Mouse (Mus musculus) G1E-ER4 (cell line): ENCODE results near the gene Ppard. TPM values are rescaled to one million over a fixed set of nuclear protein-coding genes. Genes with fewer than 3 reads are reported as not detected.

Source experiments
- GATA1 ChIP-seq: IDR thresholded peaks from one replicate; pipeline ENCODE4 v1.8.0; 2012; ENCODE audit warnings: low read length, inconsistent platforms
- polyA plus RNA-seq: library from polyadenylated mRNA; stranded (reverse); fragments of >175 nt; gene quantifications from 2 replicates; pipeline ENCODE4 v1.2.3, GENCODE M21; 2012

Gene Ppard
- polyA plus RNA-seq, 1 experiment = 61.9 TPM

DNA sequence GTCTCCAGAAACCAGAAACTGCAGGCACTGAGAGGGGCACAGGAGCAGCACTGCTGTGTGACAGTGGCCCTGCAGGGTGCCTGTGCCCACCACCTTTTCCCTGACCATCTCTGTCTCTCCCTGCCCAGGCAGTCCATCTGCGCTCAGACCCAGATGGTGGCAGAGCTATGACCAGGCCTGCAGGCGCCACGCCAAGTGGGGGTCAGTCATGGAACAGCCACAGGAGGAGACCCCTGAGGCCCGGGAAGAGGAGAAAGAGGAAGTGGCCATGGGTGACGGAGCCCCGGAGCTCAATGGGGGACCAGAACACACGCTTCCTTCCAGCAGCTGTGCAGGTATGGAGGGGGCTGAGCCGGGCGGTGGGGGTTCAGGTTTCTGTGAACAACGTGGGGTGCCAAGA, 53.6 kb downstream of the Ppard start:
- no peak for TF ChIP-seq GATA1

DNA sequence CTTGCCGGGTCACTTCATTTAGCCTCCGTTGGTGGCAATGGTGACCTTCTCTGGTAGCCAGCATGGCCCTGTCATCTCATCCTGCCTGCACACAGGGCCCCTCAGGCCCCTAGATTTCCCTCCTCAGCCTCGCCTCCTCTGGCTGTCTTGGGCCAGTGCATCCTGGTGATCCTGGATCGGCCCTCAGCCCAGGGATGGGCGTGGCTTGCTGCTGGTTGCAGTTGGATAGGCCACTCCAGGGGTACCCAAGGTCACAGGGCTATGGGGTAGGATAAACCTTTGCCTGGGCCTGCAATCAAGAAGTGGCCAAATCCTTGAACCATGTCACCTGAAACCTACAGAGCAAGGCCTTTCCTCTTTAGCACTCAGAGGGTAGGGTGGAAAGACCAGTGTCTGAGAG, 54.5 kb downstream of the Ppard start:
- TF ChIP-seq GATA1 = no peak

DNA sequence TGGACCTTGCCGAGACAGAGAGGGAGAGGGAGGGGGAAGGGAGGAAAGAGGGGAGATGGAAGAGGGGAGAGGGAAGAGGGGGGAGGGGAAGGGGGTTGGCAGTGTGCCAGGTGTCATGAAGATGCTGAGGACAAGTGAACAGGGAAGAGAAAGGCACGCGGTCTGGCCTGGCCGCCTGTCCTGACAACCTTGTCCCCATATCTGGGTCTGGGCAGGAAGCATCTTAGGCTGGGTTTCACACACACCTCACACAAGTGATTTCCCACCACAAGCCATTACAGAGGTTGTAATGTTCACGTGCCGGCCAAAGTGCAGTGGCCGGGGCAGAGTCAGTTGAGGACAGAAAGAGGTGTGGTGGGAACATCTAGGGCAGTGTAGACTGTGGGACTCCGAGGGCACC, 55.1 kb downstream of the Ppard start:
- TF ChIP-seq GATA1 = no peak

DNA sequence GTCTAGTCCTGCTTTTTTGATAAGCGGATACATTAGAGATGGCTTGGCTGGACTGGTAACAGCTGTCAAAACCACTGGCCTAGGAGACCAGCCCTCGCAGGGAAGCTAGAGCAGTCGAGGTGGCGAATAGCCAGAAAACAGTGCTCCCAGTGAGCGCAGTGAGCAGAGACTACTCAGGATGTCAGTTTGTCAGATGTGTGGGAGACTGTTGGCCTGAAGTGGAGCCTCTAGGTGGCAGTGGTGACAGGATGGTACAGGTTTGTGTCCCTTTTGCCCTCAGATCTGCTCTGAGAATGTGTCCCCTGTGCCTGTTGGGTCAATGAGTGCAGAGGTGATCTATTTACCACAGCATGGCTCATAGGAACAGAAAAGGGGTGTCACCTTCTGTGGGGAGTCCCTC, 55.5 kb downstream of the Ppard start:
- no peak for TF ChIP-seq GATA1

DNA sequence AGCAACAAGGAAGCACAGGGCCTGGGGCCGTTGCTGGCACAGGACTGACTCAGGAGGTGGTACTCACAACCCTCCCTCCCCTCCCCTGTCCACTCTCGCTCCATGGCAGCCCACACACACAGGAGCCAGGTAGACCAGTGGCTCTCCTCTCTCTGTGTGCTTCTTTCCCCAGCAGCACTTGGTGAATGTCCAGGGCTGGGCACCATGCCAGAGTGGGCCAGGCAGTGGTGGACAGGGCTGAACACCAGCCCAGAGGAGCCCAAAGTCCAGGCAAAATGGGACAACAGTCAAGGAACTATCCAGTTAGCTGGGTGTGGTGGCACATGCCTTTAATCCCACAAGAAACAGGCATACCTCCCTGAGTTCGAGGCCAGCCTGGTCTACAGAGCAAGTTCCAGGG, 57.8 kb downstream of the Ppard start:
- no peak for TF ChIP-seq GATA1

DNA sequence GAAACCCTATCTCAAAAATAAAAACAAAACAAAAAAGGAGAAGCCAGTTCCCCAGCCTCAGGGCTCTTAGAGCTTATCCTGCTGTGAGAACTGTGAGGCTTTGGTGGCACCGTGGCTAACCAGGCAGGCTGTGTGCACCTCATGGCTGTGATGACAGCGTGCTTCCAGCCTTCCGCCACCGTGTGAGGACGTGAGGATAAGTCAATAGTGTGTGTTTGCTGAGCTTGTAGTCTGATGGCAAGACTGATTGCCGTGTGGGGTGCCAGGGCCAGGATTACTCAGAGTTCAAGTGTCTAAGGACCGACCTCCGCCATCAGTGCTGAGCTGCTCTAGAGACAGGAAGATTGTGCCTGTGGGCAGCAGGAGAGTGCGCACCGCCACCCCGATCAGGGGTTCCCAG, 58.2 kb downstream of the Ppard start:
- no peak for TF ChIP-seq GATA1

DNA sequence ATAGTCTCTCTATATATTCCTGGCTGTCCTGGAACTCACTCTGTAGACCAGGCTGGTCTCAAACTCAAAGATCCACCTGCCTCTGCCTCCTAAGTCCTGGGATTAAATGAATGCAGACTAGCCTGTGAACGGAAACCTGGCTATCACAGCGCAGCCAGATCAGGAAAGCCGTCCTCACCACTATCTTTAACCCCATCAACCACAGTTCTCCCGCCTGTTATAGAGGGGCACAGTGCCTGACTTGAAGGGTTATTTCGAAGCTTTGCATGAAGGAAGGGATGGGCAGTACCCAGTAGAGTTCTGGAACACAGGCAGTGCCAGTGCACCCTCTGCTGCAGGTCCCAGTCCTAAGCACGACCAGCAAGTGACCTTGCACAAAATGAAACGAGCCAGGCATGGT, 58.8 kb downstream of the Ppard start:
- TF ChIP-seq GATA1 = peak; percentile 64

DNA sequence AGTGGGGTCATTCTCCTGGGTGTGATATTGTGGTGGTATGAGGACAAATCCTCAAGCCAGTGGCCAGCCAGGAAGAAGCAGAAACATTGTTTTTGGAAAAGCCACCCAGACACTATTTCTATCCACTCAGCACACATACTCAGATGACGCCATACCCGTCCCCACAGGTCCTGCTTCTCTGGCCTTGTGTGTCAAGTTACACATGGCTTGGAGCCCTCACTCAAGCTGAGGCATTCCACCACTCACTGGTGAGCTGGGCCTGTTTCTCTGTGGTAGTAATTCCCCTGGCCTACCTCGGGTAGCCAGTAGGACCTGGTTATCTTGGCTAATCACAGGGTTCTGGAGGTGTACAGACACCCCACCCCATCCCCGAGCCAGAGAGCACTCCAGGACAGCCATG, 61.2 kb downstream of the Ppard start:
- no peak for TF ChIP-seq GATA1

DNA sequence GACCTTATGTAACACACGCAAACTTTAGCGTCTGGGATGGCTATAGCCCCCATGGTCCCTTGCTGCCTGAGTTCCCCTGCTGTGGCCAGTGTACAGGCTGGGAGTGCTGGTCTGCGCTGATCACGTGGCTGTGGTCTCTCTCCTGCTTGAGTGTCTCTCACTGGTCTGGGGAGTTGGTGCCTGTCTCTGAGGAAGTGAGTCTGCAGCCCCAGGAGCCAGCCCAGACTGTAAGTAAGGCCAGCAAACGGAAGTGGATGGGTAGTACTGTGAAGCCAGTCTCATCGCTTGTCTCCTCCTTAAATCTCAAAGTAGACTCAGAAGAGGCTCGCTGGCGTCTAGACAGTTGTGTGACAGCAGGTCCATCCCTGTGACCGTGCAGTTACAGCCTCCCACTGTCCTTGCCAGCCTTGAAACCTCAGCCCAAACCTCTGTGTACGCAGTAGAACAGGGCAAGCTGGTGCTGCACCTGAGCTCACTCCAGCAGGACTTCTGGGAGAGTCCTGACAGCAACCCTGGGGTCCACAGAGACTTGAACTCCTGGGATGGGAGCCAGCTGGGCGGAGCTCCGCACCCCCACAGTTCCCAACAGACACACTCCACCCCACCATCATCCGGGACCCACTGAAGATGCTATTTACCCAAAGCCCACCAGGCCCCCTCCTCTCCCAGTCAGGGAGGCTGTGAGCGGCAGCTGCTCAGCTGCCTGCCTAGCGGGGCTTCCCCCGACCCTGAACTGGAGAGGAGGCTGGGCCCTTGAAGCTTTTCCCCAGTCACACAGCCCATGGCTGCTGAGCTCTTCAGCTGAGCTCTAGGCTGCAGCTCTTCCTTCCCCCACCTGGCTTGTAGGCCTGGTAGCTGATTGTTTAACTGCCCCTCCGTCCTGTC, 62.2 kb downstream of the Ppard start:
- TF ChIP-seq GATA1 = no peak

DNA sequence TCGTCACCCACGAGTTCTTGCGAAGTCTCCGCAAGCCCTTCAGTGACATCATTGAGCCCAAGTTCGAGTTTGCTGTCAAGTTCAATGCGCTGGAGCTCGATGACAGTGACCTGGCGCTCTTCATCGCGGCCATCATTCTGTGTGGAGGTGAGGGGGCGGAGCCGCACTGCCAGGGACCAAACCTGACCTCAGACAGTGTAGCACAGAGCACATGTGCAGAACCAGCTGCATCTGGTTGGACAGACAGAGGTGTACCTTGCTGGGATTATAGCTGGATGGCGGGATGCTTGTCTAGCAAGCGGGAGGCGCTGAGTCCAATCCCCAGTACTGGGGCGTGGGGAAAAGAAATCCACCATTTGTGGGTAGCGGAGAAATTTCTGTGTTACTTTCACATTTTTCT, 66.4 kb downstream of the Ppard start:
- no peak for TF ChIP-seq GATA1

DNA sequence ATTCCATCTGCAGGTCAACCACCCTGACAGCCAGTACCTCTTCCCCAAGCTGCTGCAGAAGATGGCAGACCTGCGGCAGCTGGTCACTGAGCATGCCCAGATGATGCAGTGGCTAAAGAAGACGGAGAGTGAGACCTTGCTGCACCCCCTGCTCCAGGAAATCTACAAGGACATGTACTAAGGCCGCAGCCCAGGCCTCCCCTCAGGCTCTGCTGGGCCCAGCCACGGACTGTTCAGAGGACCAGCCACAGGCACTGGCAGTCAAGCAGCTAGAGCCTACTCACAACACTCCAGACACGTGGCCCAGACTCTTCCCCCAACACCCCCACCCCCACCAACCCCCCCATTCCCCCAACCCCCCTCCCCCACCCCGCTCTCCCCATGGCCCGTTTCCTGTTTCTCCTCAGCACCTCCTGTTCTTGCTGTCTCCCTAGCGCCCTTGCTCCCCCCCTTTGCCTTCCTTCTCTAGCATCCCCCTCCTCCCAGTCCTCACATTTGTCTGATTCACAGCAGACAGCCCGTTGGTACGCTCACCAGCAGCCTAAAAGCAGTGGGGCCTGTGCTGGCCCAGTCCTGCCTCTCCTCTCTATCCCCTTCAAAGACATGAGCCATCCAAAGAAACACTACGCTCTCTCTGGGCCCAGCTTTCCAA, 67.3 kb downstream of the Ppard start:
- no peak for TF ChIP-seq GATA1

DNA sequence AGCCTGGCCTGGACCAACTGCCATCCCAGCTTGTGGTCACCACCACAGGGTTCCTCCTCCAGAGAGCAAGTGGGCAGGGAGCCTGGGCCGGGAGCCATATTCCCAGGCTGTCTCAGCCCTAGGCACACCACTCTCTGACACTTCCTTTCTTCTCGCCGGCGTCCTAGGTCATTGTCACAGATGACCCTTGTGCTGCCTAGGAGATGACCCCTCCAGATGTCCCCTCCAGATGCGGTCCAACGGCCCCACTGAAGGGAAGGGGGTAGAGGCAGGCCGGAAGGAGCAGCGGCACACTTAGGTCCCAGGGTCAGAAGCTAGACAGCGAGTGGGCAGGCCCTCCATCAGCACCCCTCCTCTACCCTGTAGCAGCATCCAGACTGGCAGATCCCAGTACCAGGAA, 67.8 kb downstream of the Ppard start:
- TF ChIP-seq GATA1 = no peak

DNA sequence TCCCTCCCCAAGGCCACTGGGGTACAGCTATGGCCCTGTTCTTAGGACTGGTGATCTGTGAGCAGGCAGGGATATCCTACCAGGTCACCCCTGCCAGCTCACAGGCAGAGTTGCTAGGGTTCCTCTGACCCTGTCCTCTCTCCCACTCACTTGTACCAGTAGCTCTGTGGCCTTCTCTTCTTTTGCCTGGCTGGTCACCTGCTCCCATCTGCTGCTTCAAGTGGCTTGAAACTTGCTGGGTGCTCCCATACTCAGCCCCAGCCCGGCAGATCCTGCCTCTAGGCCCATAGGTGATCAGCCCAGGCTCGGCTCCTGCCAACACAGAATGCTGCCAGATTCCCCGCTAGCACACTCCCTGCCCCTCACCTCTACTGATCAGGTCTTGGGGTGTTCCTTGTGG, 68.3 kb downstream of the Ppard start:
- TF ChIP-seq GATA1 = no peak

DNA sequence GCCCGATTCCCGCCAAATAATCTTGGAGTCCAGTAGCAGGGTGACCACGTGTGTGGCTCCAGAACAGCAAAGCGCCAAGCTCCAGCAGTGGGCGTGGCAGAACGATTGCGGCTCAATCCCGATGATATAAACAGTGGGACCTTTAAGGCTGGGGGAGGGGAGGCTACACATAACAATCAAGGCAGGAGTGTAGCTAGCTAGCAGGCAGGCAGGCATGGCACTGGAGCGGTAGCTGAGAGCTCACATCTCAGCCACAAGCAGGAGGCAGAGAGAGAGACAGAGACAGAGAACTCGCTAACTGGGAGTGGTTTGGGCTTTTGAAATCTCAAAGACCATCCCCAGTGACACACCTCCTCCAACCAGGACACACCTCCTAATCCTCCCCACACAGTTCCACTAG, 72.7 kb downstream of the Ppard start:
- TF ChIP-seq GATA1 = no peak

DNA sequence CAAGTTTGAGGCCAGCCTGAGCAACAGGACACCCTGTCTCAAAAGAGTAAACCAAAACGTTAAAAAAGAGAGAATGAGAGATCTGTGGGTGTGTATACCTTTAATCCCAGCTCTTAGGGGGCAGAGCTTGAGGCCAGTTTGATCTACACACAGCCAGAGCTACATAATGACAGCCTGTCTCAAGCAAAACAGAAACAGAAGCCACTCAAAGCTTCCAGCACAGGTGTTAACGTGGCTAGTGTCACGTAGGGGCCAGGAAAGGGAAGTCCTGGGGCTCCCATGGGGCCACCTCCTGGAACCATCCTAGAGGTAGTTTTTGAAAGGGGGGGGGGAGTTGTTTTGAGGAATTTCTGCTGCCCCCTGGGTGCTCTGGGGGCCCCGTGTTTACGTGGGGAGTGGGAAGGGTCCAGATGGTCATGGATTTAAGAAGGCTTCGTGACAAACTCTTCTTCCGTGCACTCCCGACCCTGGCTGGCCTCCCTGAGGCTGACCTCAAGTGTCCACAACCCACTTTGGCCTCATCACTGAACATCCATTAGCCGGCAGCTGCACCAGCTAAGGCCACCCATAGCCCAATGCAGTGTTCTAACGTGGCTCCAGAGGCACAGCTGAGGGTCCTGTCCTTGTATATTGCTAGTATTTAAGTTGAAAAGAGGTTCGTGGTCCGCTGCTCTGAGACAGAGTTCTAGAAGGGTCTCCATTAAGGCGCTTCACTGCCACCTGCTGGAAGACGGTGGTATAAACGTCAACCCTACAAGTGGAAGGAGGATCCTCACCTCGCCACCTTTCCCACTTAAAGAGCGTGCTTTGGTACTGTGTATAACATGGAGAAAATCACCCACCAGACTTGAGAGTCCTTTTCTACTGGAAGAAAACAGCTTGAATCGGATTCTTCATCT, 76.0 kb downstream of the Ppard start:
- TF ChIP-seq GATA1 = no peak

DNA sequence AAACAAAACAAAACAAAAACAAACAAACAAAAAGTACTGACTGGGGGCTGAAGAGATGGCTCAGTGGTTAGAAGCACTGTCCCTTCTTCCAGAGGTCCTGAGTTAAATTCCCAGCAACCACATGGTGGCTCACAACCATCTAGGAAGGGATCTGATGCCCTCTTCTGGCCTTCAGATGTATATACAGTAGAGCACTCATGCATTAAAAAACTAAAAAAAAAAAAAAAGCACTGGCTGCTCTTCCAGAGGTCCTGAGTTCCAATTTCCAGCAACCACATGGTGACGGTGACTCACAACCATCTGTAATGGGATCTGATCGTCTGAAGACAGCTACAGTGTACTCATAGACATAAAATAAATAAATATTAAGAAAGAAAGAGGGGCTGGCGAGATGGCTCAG, 78.3 kb downstream of the Ppard start:
- no peak for TF ChIP-seq GATA1
